In the genomic region with DNA sequence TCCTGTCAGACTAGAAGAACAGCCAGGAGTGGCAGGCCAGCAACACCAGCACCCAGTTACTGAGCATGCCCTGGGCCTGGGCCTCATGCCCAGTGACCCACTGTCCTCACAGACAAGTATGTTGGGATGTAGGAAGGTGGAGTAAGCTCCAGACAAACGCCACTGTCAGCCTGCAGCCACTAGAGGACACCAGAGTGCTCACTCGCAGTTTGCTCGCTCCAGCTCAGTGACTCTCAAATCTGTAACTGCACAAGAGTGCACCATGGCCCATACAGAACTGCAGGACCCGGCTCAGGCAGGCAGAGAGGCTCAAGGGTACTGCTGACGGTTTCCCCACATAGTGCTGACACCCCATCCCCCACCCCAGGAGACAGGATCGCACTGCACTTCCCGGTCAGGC, we compare ENCODE assay signal across 8 mouse cellular contexts. TPM values are rescaled to one million over a fixed set of nuclear protein-coding genes. Genes with fewer than 3 reads are reported as not detected.
DNase-seq lines count a peak whose midpoint lies in the region; ATAC-seq and TF ChIP-seq lines count a peak whose summit lies in the region.

No protein-coding gene starts in this region.

- intact Hi-C loops in left cerebral cortex, postnatal 4 days (cut with DNase I) = loop anchor here (5.0 kb wide), 1 partner anchor 1062 kb away; no protein-coding TSS in a partner anchor

- DNase-seq in layer of hippocampus, postnatal 10 days (ENCODE audit: low spot score in 2 of 2) = peak; percentile 52 to 66
- no peak for DNase-seq in layer of hippocampus, adult 11-12 months (ENCODE audit: low spot score)
- peak; percentile 34 for DNase-seq in G1E (ENCODE audit: low spot score)
- peak; percentile 29 for DNase-seq in c-Kit-positive CD71-positive TER-119-positive erythroid progenitor cells, embryonic 14.5 days (ENCODE audit: low spot score)
- DNase-seq in left cerebral cortex, postnatal 4 days = peak; percentile 49

- H3K4me2 ChIP-seq in heart, embryonic 12.5 days = no peak overlapping the region
- no peak overlapping the region for H3K4me2 ChIP-seq in forebrain, embryonic 12.5 days

- no peaks in the 10 kb centered on the region for H3K27me3 ChIP-seq in G1E (ENCODE audit: insufficient read depth, low read length)
- H3K27me3 ChIP-seq in heart, embryonic 12.5 days (replicated peaks) = no peaks in the 10 kb centered on the region
- H3K27me3 ChIP-seq in small intestine, adult 2 months (ENCODE audit: control insufficient read depth, insufficient read depth, low read length) = no peaks in the 10 kb centered on the region
- no peaks in the 10 kb centered on the region for H3K27me3 ChIP-seq in forebrain, embryonic 12.5 days

- no peak overlapping the region for H3K27ac ChIP-seq in heart, embryonic 12.5 days (ENCODE audit: poor library complexity, severe bottlenecking)
- no peak overlapping the region for H3K27ac ChIP-seq in small intestine, adult 2 months (ENCODE audit: insufficient read depth, low read depth, low read length)
- no peak overlapping the region for H3K27ac ChIP-seq in forebrain, embryonic 12.5 days

- 28% methylated on average over 7 of the region's 7 CpGs for WGBS in heart, embryonic 12.5 days
- 53% methylated on average over 7 of the region's 7 CpGs for WGBS in small intestine, adult 2 months
- WGBS in forebrain, embryonic 12.5 days = 46% methylated on average over 7 of the region's 7 CpGs

- TF ChIP-seq CTCF in G1E (IDR thresholded peaks at IDR 0.05; ENCODE audit: low read depth, low read length) = peak; percentile 96
- TF ChIP-seq CTCF in small intestine, adult 2 months (IDR thresholded peaks at IDR 0.05; ENCODE audit: extremely low read depth, insufficient read length, insufficient replicate concordance, low read depth, low read length) = peak; percentile 39; the same call in 1 of the 2 replicates

- H3K4me3 ChIP-seq in G1E (ENCODE audit: low read depth, low read length) = no peak overlapping the region
- H3K4me3 ChIP-seq in heart, embryonic 12.5 days = no peak overlapping the region
- no peak overlapping the region for H3K4me3 ChIP-seq in small intestine, adult 2 months (ENCODE audit: low read depth, low read length)
- H3K4me3 ChIP-seq in forebrain, embryonic 12.5 days (replicated peaks) = no peak overlapping the region

- ATAC-seq in G1E (ENCODE audit: extremely low read depth, insufficient number of reproducible peaks, low FRiP score, poor library complexity, severe bottlenecking) = peak; percentile 57; the same call in 1 of the 2 replicates
- ATAC-seq in heart, embryonic 12.5 days (ENCODE audit: insufficient number of reproducible peaks, low FRiP score) = peak; percentile 55; the same call in 1 of the 2 replicates
- no peak for ATAC-seq in forebrain, embryonic 12.5 days (ENCODE audit: low FRiP score)

- TF ChIP-seq POLR2A in small intestine, adult 2 months (IDR thresholded peaks at IDR 0.05; ENCODE audit: low read depth, low read length) = no peak

- no peak overlapping the region for H3K9ac ChIP-seq in heart, embryonic 12.5 days
- H3K9ac ChIP-seq in forebrain, embryonic 12.5 days = no peak overlapping the region

- no peaks in the 10 kb centered on the region for H3K4me1 ChIP-seq in G1E (ENCODE audit: insufficient read depth, low read depth, low read length)
- H3K4me1 ChIP-seq in heart, embryonic 12.5 days (replicated peaks) = peaks cover 16% of the 10 kb centered on the region
- peaks cover 3% of the 10 kb centered on the region; the same call in 1 of the 2 replicates for H3K4me1 ChIP-seq in small intestine, adult 2 months (ENCODE audit: control insufficient read depth, insufficient read depth, insufficient read length, low read length)
- H3K4me1 ChIP-seq in forebrain, embryonic 12.5 days = no peaks in the 10 kb centered on the region

- H3K36me3 ChIP-seq in G1E (replicated peaks) = peaks cover 85% of the 10 kb centered on the region
- H3K36me3 ChIP-seq in heart, embryonic 12.5 days = peaks cover 75% of the 10 kb centered on the region
- peaks cover 52% of the 10 kb centered on the region for H3K36me3 ChIP-seq in small intestine, adult 2 months (ENCODE audit: control insufficient read depth, insufficient read depth, low read length)
- H3K36me3 ChIP-seq in forebrain, embryonic 12.5 days (replicated peaks) = peaks cover 68% of the 10 kb centered on the region

- no peaks in the 10 kb centered on the region for H3K9me3 ChIP-seq in G1E (replicated peaks)
- H3K9me3 ChIP-seq in heart, embryonic 12.5 days (replicated peaks) = no peaks in the 10 kb centered on the region
- no peaks in the 10 kb centered on the region for H3K9me3 ChIP-seq in forebrain, embryonic 12.5 days

RNA-seq across cellular contexts. Expression of gene Suds3, which starts 21.5 kb away (rescaled TPM):
- total RNA-seq in layer of hippocampus, postnatal 10 days (2021) = 100 to 1,000 TPM in 1 of 2 experiments, 10 to 100 TPM in 1; 96.6 to 101 TPM
- total RNA-seq in G1E (2014; fragmentation: Nextera tagmentation) (27.3 and 36.3 TPM in 2 replicates), G1E (2017) (83.3 and 92.8 TPM in 2 replicates)
- 56.2 and 61.0 TPM in 2 replicates for polyA plus RNA-seq in G1E (2012)
- polyA plus RNA-seq in heart, embryonic 12.5 days (2016; fragmentation: Nextera tagmentation; extraction: Ambion mirVana) = 74.4 and 75.2 TPM in 2 replicates
- 10 to 100 TPM; 81.4 to 81.6 TPM for total RNA-seq in left cerebral cortex, postnatal 4 days (2021)
- 51.1 and 114 TPM in 2 replicates for polyA plus RNA-seq in small intestine, adult 2 months (2012; rRNA removed)
- polyA plus RNA-seq in forebrain, embryonic 12.5 days (2016; fragmentation: Nextera tagmentation; extraction: Ambion mirVana) = 113 and 116 TPM in 2 replicates

RNA-seq across cellular contexts. Expression of gene Taok3, which starts 25.5 kb away (rescaled TPM):
- 10 to 100 TPM; 66.3 to 68.3 TPM for total RNA-seq in layer of hippocampus, postnatal 10 days (2021)
- total RNA-seq in G1E (2014; fragmentation: Nextera tagmentation) (213 and 225 TPM in 2 replicates), G1E (2017) (126 and 139 TPM in 2 replicates)
- 57.5 and 58.4 TPM in 2 replicates for polyA plus RNA-seq in G1E (2012)
- polyA plus RNA-seq in heart, embryonic 12.5 days (2016; fragmentation: Nextera tagmentation; extraction: Ambion mirVana) = 11.6 and 13.3 TPM in 2 replicates
- 10 to 100 TPM; 80.6 to 85.3 TPM for total RNA-seq in left cerebral cortex, postnatal 4 days (2021)
- polyA plus RNA-seq in small intestine, adult 2 months (2012; rRNA removed) = 10.7 and 32.0 TPM in 2 replicates
- polyA plus RNA-seq in forebrain, embryonic 12.5 days (2016; fragmentation: Nextera tagmentation; extraction: Ambion mirVana) = 24.3 and 24.8 TPM in 2 replicates
